Mouse (Mus musculus) NIH3T3 (cell line): ENCODE measurements at regions not wholly inside any gene's neighbourhood (a gene's known extent, or its start where the extent isn't known, plus 50 kb on each side); places are given as distances from the start of the nearest gene placed in this dataset.
A peak's percentile ranks its signal among the peaks of the same experiment; 100 is the strongest.
"Not testable (repeated sequence)": the region's sequence is repeated elsewhere in the genome, so short reads cannot be mapped to it uniquely, and the experiment has no call there.

ENCODE experiments used
- DNase-seq: peaks from one replicate; pipeline ENCODE4 v3.0.0-alpha.2; 2012; ENCODE audit warnings: low read depth

- no peak for DNase-seq
Measured at GRCm38 (mm10) chr12:49084505-49084904, 298.0 kb upstream of the Foxg1 start.

GRCm38 (mm10) chr12:49086076-49086475 is 296.4 kb upstream of the Foxg1 start:
- DNase-seq, result no peak

GRCm38 (mm10) chr12:49090177-49090576 is 292.3 kb upstream of the Foxg1 start:
- DNase-seq, result peak; percentile 6

GRCm38 (mm10) chr12:49105931-49106330 is 276.5 kb upstream of the Foxg1 start:
- no peak for DNase-seq

- peak; percentile 42 for DNase-seq
Measured at GRCm38 (mm10) chr12:49106399-49107382, 275.8 kb upstream of the Foxg1 start.

GRCm38 (mm10) chr12:49107415-49108148 is 274.9 kb upstream of the Foxg1 start:
- no peak for DNase-seq

- DNase-seq, result not testable (repeated sequence)
Measured at GRCm38 (mm10) chr12:49131093-49131492, 251.4 kb upstream of the Foxg1 start.

- peak; percentile 50 for DNase-seq
Measured at GRCm38 (mm10) chr12:49170097-49170496, 212.4 kb upstream of the Foxg1 start.

GRCm38 (mm10) chr12:49171014-49171677 is 211.3 kb upstream of the Foxg1 start:
- DNase-seq, result peak; percentile 60

- DNase-seq, result no peak
Measured at GRCm38 (mm10) chr12:49191348-49191747, 191.1 kb upstream of the Foxg1 start.

GRCm38 (mm10) chr12:49233524-49234306 is 148.7 kb upstream of the Foxg1 start:
- no peak for DNase-seq
